Mouse (Mus musculus) brain, embryonic 14.5 days (tissue): ENCODE measurements around the gene Pou1f1.

Experiments
- CTCF ChIP-seq: fragments of 200-500 bp; IDR thresholded peaks from 2 replicates; pipeline ENCODE4 v1.5.1; 2012; ENCODE audit warnings: inconsistent platforms, mild to moderate bottlenecking, moderate library complexity, borderline replicate concordance; ENCODE audit not compliant: insufficient read depth, insufficient read length; ENCODE audit errors: extremely low read depth
- POLR2A ChIP-seq: fragments of 200-500 bp; IDR thresholded peaks from 2 replicates; pipeline ENCODE4 v1.6.1; 2012; ENCODE audit warnings: mild to moderate bottlenecking, inconsistent platforms, borderline replicate concordance; ENCODE audit not compliant: poor library complexity, insufficient read depth, insufficient read length, severe bottlenecking; ENCODE audit errors: extremely low read depth

DNA sequence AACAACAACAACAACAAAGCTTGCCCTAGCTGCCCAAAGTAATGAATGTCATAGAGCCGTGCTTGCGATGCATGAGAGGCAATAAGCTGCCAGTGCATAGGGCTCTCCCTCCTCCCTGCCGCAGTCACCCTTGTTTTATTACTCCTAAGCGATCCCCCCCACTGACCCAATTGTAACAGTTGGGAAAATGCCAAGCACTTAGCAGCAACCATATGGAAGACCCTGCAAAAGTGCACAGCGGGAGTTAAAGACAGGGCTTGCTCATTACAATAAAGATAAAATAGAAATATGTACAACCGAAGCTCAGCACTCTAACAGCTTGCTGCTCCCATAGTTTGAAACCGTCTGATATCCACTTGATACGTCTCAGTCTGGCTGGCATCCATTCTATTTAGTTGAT is 44.0 kb downstream of the Pou1f1 start:
- TF ChIP-seq CTCF, result no peak
- TF ChIP-seq POLR2A, result no peak
